16 mouse cellular contexts compared by ENCODE assay signal in the genomic region with DNA sequence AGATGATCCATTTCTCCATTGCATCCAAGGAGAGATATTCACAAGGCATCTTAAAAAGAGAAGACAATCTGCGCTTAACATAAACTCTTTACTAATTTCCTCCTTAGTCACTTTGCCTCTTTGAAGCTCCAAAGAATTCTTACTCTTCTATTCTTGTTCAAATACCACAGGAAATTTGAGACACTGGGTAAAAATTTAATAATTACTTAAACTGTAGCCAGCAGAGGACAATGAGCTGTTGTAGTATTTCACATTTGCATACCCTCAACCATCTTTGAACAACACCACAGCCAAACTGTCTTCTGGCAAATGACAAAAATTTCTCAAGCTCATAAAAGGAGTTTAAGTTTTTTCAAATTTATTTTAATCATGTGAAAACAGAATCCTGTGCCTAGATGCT.
"Had no signal": no experiment of that assay in that cellular context is flagged by ENCODE, and none has a peak within 500 bp of the region (broad histone marks: within the 10 kb centered on the region; RNA-seq: fewer than 3 reads in every experiment).

No protein-coding gene starts in this region.

- DNase-seq: retina, postnatal 1 day; right cerebral cortex, adult 18-20 months; right cerebral cortex, postnatal 14 days; right cerebral cortex, postnatal 25 days; right cerebral cortex, postnatal 4 days; spleen, adult 18-20 months; thymus, adult 18-20 months; thymus, adult 2 months; thymus, postnatal 14 days; thymus, postnatal 25 days; thymus, postnatal 36 days; thymus, postnatal 4 days had no signal

- H3K27me3 ChIP-seq: neural tube, embryonic 12.5 days; neural tube, embryonic 13.5 days; neural tube, embryonic 15.5 days; stomach, embryonic 15.5 days had no signal
